Mouse (Mus musculus): ENCODE data around the gene Sema6b.

Sema6b gene

DNA sequence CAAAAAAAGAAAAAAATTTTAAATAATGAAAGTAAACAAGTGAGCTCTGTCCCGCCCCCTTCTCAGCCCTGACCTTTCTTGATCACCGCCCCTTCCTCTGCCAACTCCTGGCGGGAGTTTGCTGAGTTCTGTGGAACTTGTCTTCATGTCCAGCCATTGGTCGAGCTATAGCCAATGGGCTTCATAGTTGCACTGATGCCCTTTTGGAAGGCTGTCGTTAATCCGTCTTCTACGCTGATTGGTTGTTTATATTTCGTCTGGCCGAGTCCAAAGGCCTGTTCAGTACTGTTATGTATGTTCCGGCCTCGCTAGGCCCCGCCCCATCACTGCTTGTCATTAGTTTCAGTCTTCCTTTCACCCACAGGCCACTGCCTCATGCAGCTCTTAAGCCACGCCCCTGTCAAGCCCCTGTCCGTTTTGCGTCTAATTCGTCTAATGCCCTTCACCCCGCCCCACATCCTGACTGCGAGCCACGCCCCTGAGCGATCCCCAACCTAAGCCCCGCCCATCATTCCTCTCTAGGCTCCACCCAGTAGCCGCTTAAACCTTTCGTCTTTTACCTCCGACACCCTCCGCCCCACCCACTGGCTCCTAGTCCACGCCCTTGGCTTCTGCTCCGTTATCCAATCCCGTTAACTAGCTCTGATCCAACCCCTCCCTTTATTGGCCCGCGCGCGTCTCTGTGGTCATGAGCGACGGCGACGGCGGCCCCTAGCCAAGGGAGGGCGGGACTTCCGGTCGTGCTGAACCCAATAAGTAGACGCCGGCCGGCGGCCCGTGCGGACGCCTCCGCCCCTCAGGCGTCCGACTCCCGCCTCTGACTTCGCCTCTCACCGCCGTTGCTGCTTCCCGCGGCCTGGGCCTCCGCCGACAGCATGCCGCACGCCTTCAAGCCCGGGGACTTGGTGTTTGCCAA, 61.0 kb downstream of the Sema6b start, which contains the start of gene Hdgfl2:
Gene Hdgfl2, plus strand, starts transcription at position 755 of the 916 bp plus-strand sequence.
- peak; percentile 99 for DNase-seq

DNA sequence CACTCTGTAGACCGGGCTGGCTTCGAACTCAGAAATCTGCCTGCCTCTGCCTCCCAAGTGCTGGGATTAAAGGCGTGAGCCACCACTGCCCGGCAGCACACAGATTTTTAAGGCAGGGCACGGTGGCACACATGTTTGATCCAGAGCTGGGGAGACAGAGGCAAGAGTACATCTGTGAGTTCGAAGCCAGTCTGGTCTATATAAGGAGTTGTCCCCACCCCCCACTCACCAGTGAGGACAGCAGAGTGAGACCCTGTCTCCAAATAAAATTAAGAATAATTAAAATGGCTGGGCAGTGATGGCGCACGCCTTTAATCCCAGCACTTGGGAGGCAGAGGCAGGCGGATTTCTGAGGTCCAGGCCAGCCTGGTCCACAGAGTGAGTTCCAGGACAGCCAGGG, 61.8 kb downstream of the Sema6b start:
- DNase-seq, result peak; percentile 27

DNA sequence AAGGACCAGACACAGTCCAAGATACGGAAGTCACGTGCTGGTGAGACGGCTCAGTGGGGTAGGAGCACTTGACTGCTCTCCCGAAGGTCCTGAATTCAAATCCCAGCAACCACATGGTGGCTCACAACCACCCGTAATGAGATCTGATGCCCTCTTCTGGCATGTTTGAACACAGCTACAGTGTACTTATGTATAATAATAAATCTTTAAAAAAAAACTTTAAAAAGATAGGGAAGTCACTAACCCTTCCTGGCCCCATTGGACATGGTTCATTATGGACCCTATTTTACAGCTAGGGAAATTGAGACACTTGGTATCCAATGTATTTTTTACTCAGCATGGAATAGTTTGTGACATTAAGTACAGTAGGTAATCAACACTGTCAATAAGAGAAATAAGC, 62.6 kb downstream of the Sema6b start:
- no peak for DNase-seq

DNA sequence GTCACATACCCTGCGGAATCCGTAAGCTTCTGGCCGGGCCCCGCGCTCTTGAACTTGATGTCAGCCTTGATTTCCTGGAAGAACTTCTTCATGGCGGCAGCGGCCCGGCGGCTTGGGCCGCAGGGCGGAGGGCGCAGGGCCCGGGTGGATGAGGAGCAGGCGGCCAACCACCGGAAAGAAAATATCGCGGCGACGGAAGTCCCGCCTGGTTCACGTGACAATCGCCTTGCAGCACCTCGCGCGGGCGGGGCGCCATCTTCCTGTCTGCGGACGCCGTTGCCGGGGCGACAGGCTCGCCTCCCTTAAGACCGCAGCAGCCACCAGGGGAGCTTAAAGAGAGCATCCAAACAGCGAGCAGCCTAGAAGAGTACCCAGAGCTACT, 65.3 kb downstream of the Sema6b start, which contains the start of gene Ubxn6:
Gene Ubxn6, minus strand, starts transcription at position 202 of the 382 bp plus-strand sequence.
- peak; percentile 98 for DNase-seq

DNA sequence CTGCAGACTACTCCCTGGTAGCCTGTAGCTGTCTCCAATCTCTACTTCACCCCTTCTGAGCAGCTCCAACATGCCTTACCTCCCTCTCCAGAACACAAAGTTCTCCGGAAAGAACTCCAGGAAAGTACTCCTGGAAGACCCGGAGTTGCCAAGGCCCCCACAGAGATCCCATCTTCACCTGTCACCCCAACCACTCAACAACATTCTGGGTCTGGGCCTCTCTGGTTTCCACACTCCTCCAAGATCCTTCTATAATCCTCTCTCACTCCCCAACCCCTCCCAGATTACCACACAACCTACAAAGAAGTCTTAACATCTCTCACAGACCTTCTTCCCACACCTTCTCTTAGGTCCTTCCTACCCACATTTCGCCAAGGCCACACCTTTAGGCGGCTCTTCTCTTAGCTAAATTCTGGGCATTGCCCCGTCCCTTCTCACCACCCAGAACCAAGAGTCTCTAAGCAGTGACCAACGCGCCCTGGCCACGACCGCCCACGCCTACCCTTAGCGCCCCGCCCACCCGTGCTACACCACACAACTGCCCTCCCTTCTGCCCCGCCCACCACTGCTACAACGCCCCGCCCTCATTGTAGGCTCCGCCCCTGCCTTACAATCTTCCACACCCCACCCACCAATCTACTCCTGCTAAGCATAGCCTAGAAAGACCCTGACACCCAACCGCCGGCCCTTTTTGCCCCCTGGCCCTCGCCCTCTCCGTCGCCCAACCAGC, 65.9 kb downstream of the Sema6b start:
- DNase-seq, result peak; percentile 90

Measured in thymus, postnatal 4 days (tissue).